Mouse (Mus musculus) heart, adult 11 months (tissue): Measurements from ENCODE around the gene Gm20388.
"Not testable (repeated sequence)": the region's sequence is repeated elsewhere in the genome, so short reads cannot be mapped to it uniquely, and the experiment has no call there.

Experiments used
- DNase-seq: peaks from one replicate; pipeline ENCODE4 v3.0.0; 2022

The Gm20388 gene

DNA sequence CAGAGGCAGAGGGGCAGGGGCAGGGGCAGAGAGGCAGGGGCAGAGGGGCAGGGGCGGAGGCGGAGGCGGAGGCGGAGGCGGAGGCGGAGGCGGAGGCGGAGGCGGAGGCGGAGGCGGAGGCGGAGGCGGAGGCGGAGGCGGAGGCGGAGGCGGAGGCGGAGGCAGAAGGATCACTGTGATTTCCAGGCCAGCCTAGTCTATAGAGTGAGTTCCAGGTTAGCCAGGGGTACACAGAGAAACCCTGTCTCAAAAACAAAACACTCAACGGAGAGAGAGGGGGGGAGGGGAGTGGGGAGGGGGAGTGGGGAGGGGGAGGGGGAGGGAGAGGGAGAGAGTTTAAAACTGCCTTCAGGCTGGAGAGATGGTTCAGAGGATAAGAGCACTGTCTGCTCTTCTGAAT is 1408.1 kb downstream of the Gm20388 start:
- DNase-seq, result not testable (repeated sequence)

DNA sequence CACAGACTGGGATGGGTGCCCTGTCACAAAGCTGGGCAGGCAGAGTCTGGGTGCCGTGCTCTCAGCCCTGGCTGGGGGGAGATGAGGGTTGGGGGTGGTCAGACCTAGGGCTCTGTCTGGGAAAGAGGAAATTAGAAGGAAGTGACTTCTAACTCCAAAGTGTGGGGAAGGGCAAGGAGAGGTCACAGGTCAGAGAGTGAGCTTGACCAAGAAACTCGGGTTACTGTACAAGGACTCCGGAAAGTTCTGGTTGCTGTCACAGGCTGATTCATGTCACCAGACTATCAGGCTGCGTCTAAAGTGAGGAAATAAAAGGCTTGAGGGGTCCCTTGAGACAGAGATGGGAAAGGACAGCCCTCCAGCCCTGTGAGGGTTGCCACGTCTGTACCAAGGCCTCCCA is 1408.8 kb downstream of the Gm20388 start:
- DNase-seq, result no peak

DNA sequence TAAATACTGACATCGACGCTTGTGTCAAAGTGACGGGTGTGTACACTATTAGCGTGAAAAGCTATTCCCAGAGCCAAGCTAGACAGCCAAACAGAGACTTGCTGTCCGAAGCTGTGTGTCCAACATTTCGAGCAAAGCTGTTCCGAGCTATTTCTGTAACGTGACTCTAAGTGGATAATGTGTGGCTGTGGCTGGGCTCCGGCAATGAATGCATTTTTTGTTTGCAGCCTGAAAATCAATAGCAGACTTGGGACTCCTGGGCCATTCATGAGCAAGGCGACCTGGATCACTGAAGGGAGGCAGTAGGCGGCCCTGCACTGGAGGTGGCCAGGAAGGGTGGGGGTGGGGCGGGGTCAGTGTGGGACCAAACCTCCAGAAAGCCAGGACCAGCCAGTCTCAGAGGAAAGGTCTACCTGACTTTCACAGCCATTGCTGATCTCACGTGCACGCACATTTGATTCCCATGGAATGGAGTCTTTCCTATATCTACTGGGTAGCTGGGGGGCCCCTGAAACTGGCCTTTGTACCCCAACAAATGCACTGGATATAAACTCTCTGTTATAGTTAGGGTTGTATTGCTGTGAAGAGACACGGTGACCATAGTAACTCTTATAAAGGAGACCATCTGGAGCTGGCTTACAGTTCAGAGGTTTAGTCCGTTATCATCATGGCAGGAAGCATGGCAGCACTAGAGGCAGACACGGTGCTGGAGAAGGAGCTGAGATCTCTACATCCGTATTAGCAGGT is 1415.7 kb downstream of the Gm20388 start:
- DNase-seq, result no peak

DNA sequence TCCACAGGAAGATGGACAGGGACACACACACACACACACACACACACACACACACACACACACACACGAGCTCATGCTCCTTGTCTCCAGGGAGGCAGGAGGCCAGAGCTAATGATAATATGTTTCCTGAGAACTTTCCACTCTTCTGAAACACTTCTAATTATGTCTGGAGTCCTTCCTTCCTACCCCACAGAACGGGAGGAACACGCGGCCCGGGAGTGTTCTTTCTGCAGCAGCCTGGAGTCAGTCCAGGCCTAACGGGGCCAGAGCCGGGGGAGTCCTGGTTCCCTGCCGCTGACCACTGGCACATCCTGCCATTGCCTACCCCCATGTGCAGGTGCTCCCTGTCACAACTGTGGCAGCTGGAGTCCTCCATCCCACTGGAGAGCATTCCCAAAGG is 1421.8 kb downstream of the Gm20388 start:
- DNase-seq, result peak; percentile 98

DNA sequence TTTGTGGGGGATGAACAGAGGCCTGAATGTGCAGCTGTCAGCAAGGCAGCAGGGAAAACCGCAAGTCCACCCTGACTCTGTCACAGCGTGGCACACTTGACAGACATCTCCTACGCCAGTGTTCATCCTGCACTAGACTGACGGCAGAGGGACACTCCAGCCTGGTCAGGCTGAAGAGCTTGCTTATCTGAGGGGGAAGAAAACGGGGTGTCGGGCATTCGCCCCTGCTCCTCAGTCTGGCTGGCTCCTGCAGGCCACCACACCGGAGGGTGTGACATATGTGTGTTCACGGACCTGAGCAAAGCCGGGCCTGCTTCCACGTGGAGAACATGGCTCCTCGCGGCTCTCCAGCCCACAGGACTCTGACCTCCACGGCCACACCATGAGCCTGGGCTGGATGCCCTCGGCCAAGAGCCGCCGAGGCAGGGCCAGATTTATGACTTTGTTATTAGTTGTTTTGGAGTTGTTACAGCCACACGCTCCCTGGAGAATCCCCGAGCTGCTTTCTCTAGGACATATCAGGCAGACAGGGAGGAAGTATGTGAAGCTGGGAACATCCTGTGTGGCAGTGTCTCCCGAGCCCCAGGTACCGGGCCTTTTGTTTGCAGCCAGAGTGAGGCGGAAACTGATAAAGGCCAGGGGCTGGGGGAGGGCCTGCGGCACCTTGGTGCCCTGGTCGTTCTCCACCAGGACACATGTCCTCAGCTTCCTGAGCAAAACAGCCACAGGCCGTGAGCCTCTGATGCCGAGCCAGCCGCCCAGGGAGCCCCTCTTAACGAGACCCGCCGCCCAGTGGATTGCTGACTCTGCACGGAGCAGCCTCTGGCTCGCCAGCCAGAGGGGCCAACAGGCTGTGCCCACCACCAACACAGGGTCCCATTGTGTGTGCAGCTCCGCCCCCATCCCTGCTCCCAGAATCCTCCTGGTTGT is 1424.1 kb downstream of the Gm20388 start:
- DNase-seq, result peak; percentile 97

DNA sequence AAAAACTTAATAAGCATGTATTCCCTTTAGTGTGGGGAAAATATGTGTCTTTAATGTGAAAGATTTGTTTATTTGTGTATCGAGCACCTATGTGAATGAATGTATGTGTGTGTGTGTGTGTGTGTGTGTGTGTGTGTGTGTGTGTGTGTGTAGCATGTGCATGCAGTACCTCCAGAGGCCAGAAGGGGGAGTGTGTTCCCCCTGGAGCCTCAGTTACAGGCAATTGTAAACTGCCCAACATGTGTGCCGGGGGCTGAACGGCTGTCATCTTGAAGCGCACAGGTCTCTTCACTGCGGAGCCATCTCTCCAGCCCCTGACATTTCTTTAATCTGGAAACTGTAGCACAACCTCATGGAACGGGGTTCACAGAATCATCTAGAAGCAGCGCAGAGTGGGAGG is 1425.0 kb downstream of the Gm20388 start:
- DNase-seq, result no peak

DNA sequence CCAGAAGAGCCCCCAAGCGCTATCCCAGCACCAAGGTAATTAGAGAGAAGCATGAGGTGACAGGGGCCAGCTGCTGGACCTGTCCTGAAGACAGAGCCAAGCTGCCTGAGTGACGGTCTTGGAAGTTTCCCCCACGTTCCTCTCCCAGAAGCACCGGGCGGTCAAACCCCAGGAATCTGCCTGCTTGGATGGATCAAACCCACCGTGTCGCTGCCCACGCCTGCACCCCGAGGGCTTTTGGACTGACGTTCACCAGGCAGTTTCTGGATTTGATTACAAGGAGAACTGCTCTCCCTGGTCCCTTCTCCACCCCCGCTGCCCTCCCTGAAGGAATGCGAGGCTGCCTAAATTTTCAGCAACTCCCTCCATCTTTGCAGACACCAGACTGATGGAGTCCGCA is 1432.3 kb downstream of the Gm20388 start:
- DNase-seq, result no peak

DNA sequence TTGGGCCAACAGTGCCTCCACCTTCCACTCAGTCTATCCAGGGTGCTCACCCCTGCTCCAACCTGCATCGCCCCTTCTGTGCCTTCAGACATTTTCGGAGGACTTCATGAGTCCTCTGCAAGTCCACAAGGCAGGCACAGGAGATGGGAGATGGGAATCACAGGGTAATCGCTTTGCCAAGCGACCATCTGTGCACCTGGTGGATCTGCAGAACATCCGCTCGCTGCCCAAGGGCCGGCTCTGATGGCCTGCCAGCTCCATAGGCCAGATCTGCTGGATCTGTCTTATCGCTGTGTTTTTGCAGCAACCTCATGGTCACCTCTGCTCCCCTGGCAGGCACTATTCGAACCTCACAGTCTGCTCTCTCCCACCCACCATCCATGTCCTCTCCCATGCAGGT is 1433.8 kb downstream of the Gm20388 start:
- DNase-seq, result no peak

DNA sequence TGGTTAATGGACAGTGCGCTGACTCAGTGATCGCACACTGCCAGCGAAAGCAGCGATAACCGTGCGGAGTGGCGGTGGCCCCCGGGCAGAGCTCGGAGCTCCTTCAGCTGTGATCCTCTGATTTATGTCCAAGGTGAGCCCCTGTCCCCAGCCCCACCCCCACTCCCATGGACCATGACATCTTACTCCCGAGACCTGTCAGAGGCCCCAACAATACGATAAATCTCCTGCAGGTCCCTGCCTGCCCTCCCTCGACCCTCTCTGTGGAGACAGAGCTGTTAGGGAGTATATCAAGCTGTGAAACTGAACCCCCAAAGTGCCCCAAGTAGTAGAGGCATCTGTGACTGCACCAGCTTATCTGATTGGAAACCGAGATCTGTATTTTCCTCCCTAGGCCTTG is 1435.5 kb downstream of the Gm20388 start:
- DNase-seq, result no peak

DNA sequence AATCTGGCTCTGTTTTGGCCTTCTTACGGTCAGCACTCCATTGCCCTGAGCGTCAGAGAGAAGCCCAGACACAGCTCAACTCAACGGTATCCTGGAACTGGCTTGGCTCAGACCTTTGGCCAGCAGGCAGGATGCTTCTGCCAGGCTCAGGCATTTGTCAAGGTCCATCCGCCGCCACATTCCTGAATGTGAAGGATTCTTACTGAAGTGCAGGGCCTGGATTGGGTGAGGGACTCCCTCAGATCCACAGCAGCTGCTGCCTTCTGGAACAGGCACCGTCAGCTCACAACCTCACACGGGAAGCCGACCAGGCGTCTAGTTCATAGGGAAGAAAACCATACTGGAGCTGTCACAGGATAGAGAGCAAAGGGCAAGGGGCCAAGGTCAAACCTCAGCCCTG is 1436.2 kb downstream of the Gm20388 start:
- peak; percentile 94 for DNase-seq

DNA sequence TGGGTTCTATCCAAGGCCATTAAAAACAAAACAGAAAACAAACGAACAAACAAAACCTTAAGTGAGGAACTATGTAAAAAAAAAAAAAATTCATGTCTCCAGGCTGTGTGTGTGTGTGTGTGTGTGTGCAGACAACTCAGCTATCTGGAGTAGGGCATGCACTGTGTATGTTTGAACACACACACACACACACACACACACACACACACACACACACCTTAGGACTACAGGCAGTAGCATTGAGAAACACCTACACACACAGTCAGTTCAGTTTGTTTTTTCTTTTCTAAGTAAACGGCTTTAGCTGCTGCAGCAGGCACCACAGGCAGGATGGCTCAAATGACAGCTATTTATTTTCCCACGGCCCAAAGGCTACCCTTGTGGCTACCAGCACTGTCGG is 1438.4 kb downstream of the Gm20388 start:
- no peak for DNase-seq

DNA sequence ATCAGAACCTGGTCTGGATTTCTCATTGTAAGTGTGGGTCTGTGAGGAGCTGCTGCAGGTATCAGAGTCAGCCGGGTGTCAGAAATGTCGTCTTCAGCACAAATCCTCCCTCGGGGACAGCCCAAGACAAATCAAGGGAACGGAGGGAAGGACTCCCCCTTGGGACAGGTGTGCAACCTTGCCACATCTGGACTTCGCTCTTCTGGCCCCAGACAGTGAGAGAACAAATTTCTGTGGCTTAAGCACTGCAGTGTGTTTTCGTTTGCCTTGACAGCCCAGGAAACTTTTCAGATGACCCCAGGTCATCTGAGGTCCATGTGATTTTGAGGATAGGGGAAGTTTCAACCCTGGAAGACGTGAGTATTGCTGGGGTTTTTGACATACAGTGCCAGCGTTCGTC is 1440.2 kb downstream of the Gm20388 start:
- DNase-seq, result no peak

DNA sequence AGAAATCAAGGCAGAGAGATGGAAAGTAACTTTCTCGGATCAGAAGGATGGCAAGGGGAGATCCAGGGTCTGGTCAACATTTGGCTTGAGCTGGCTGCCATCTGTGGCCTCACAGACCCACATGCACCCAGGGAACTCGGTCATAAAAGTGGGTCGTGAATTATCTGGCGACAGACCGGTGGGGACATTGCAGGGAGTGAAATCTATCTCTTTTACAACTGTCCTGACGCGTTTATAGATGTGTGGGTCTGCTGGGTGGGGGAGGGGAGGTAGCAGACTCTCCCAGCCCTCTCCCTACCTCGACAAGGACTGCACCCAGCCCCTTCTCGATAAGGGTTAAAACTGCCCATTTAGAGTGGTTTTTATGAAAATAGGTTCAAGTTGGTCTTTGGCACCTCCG is 1444.2 kb downstream of the Gm20388 start:
- DNase-seq, result no peak

DNA sequence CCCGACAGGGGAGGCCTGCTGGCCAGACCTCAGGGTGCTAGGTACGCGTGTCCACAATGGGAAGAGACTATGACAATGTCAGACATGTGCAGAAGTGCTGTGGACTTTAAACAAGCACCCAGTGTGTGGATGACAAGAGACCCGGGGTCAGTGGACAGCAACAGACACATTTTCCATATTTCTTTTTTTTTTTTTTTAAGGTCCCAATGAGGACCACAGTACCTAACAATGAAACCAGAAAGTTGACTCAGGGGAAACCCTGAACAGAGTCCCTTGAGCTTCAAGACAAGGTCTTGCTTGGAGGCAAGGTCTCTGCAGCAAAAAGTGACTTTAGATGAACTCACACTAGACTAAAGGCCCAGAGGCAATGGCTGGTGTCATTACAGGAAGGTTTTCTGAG is 1446.8 kb downstream of the Gm20388 start:
- DNase-seq, result no peak

DNA sequence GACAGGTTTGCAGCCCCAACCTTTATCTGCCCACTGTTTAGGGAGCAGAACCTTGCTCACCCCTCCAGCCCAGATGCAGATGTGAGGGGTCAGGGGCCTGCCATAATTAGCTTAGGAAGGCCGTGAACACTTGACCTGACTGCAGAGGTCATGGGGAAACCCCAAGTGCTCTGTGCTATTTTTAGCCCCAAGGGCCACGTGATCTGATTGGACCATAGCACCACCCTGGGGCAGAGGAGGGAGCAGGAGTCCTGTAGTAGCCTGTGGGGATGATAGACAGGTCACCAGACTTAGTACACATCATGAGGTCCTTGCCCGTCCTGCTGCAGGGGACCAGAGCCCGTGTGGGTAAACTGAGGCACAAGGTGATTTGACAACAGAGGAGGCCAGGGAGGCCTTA is 1448.0 kb downstream of the Gm20388 start:
- DNase-seq, result peak; percentile 97

DNA sequence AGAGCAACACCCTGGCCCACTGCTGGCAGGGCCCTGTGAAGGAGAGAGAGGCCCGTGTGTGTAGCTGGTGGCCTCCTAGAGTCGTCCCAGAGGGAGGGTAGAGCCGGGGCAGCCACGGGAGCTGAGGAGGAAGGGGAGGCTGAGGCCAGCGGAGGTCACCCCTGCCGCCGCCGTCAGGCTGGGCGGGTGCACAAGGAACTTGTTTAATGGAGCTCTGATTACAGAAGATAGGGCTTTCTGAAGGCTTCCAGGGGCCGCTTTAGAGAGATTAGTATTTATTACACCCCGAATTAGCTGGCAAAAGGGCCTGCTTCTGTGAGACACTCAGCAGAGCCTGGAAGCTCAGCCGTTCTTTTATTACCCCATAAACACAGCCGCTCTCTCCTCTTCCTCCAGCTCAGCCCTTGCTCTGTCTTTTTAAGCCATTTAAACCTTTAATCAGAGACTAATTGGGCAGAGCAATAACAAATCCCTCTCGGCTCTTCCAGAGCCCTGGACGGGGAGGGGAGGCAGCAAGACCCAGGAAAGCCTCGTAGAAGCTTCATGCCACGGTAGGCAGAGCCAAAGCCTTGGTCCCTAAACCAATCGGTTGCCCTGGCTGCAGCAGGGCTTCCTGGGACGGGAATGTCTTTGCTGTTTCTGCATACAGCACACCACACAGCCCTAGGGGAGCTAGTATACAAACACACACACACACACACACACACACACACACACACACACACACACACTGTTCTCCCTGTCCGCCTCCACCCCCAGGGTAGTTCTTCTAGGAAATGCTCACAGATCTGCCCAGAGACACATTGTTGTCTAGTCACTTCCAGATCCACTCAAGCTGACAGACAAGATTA is 1448.7 kb downstream of the Gm20388 start:
- DNase-seq, result no peak

DNA sequence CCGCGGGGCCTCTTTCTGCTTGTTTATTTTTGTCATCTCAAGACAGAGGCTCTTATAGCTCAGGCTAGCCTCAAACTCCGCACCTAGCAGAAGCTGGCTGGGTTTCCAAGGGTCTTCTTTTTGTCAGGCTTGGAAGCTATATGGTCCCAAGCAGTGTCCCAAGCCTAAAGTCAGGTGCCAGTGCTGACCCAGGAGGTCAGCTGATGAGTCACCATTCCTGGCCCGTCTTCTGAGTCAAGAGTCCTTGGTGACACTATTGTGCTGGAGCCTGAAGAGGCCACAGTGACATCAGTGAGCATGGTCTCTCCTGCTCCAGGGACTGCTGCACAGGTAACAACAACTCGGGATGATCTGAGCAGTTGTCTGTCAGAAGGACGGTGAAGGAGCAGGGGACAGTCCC is 1449.4 kb downstream of the Gm20388 start:
- no peak for DNase-seq

DNA sequence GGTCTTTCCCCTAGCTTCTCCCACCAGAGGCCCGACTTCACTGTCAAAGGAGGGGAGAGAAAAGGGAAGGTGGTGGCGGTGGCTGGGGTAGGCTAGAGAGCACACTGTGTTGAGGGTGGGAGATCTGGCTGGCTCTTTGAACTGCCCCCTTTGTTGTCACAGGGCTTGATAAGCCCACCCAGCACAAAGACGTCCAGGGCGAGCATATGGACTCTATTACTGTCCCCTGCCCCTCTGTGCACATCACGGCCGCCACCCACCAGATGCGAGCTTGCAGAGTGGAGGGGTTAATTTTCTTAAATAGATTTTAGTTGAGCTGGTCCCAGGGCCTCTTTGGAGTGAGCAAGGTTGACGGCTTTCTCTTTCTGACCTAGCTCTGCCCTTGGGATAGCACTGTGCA is 1450.5 kb downstream of the Gm20388 start:
- DNase-seq, result no peak

DNA sequence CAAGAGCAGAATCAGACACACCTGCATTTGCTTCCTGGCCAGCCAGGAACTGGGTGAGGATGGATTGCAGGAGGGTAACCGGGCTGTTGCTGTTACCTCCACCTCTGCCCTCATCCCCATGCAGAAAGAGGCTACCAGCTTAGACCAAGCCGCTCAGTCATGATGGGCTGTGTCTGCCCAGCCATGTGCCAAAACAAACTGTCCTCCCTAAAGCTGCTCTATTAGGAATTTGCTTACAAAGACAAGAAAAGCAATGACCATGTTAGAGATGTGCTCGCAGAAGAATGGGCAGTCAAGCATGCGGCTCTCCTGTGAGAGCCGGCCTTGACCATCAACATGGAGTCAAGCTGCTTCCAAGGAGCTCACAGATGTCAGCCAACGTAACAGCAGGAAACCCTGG is 1454.0 kb downstream of the Gm20388 start:
- DNase-seq, result no peak

DNA sequence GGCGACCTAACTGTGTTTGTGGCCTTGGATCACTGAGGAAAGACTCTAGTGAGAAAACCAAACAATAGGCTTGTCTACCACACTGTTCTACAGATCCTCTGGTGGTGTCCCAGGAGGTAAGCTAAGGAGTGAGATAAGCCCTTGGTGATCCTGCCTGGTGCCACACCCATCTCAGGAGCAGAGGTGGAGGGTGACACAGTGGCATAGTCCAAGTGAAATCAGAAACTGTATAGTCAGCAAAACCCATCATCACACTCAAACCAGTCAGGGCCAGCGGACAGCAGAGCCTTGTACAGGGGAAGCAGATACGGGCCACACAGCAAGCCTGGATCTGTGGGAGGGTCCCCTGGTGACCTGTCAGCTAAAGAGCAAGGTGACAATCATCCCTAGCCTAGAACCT is 1454.5 kb downstream of the Gm20388 start:
- DNase-seq, result no peak

DNA sequence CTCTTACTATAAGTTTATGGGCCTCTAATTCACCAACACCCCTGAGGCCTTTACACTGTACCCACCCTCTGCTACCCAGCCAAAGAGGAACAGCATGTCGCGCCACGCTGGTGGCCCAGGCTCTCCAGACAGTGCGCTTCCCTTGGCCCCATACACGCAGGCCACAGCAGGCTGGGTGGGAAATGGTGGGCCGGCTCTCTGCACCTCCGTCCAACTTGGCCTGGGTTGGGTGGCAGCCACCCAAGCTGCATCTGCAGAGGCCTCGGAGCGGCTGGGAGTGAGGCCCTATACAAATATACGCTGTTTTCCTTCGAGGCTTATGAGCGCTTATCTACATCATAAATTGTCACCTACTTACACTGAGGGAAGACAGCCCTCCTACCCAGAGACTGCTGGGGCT is 1456.0 kb downstream of the Gm20388 start:
- DNase-seq, result no peak

DNA sequence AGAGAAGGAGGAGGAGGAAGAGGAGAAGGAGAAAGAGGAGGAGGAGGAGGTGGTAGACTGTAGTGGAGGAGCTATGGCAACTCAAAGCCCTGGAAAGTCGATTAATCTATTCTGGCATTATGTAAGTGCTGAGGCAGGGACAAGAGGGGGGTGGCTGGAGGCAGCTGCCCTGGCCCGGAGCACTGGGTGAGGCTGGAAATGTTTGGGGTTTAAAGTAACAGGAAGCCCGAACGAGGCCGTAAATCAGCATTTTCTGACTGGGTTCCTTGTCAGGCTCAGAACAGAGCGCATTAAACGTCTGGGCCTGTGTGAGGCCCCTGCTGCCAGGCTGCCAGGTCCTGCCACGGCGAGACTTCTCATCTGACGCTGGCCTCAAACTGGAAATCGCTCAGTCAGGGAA is 1458.2 kb downstream of the Gm20388 start:
- DNase-seq, result peak; percentile 93

DNA sequence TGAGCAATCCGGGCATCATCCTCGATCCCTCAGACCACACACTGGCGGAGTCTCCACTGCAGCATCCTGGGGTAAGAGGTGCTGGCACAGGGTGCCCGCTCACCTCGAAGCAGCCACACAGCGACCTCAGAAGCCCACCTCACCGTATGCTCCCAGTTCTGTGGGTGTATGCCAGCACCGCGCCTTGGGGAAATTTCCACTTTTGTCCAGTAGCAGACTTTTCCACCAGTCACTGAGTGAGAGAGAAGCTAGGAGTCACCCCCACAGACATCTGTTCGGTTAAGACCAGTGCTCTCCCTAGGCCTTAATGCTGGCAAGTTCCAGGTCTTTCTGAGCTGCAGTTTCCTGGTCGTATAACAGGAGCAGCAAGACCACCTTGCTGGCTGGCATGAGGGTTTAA is 1458.7 kb downstream of the Gm20388 start:
- no peak for DNase-seq
